Mouse (Mus musculus) forebrain, embryonic 14.5 days (tissue): Measurements from ENCODE around the gene Ptprs. TPM values are rescaled to one million over a fixed set of nuclear protein-coding genes. Genes with fewer than 3 reads are reported as not detected.

Experiments used
- ATAC-seq: fragments of 200-750 bp; cut with Nextera tagmentation; 2 replicates; pipeline ENCODE4 v1.8.0; 2017; ENCODE audit warnings: mild to moderate bottlenecking, moderate library complexity
- DNase-seq: peaks from one replicate; pipeline ENCODE4 v3.0.0-alpha.2; 2015; ENCODE audit warnings: low spot score
- H3K27ac ChIP-seq: fragments of 300-500 bp; sonication (generic); 2 replicates; pipeline ENCODE4 v1.5.1; 2014; ENCODE audit warnings: low read depth, mild to moderate bottlenecking, control low read depth, low read length, moderate library complexity
- H3K27me3 ChIP-seq: fragments of 300-500 bp; sonication (generic); replicated peaks from 2 replicates; pipeline ENCODE4 v1.6.1; 2014; ENCODE audit warnings: low read length, control low read depth, mixed read lengths; ENCODE audit not compliant: control insufficient read depth, insufficient read depth
- H3K36me3 ChIP-seq: fragments of 300-500 bp; sonication (generic); 2 replicates; pipeline ENCODE4 v1.6.1; 2014; ENCODE audit warnings: low read length, control low read depth; ENCODE audit not compliant: control insufficient read depth, insufficient read depth
- H3K4me1 ChIP-seq: fragments of 300-500 bp; sonication (generic); 2 replicates; pipeline ENCODE4 v1.6.1; 2014; ENCODE audit warnings: antibody characterized with exemption, low read length, control low read depth; ENCODE audit not compliant: control insufficient read depth, insufficient read depth
- H3K4me2 ChIP-seq: fragments of 300-500 bp; sonication (generic); 2 replicates; pipeline ENCODE4 v1.6.1; 2014; ENCODE audit warnings: mild to moderate bottlenecking, control low read depth, low read length
- H3K4me3 ChIP-seq: fragments of 300-500 bp; sonication (generic); 2 replicates; pipeline ENCODE4 v1.5.1; 2014; ENCODE audit warnings: low read depth, low read length, control low read depth
- H3K9ac ChIP-seq: fragments of 300-500 bp; sonication (generic); 2 replicates; pipeline ENCODE4 v1.6.1; 2014; ENCODE audit warnings: mild to moderate bottlenecking, low read length, control low read depth, moderate library complexity
- H3K9me3 ChIP-seq: fragments of 300-500 bp; sonication (generic); replicated peaks from 2 replicates; pipeline ENCODE4 v1.6.1; 2016; ENCODE audit warnings: low read length, control low read depth, mixed read lengths; ENCODE audit not compliant: control insufficient read depth
- WGBS: fragments of 180-500 bp; shearing (Covaris S2); extraction: QIAGEN DNeasy Blood & Tissue Kit; methylation state at CpG from one replicate; pipeline ENCODE4 v1.1.7; 2014; 5-methylcytosine and 5-hydroxymethylcytosine counted together
- polyA plus RNA-seq: library from polyadenylated mRNA; unstranded; fragments of >200 nt; fragmentation: Nextera tagmentation; extraction: Ambion mirVana; gene quantifications from 2 replicates; pipeline ENCODE4 v1.2.1, GENCODE M21; 2014

Gene Ptprs
- polyA plus RNA-seq: 248 and 319 TPM in 2 replicates

GRCm38 (mm10) chr17:56476402-56476752 is at the start of gene Ptprs:
TSS of gene Ptprs (minus strand) at chr17:56476483.
- peak within 1 kb of the TSS; percentile 95 for H3K4me3 ChIP-seq
- DNase-seq (peak; percentile 99), ATAC-seq (peak; percentile 86)
- 0 out of 2 replicates have a peak, but pooled peaks cover 3% of the 10 kb centered on the region for H3K9me3 ChIP-seq
- H3K9ac ChIP-seq: peak within 1 kb of the TSS; percentile 100
- peaks cover 26% of the 10 kb centered on the region for H3K4me1 ChIP-seq
- peak within 1 kb of the TSS; percentile 99 for H3K4me2 ChIP-seq
- H3K27me3 ChIP-seq: no peaks in the 10 kb centered on the region
- H3K27ac ChIP-seq: peak within 1 kb of the TSS; percentile 99
- under 1% methylated on average over 27 of the region's 27 CpGs for WGBS
- H3K36me3 ChIP-seq: no peaks in the 10 kb centered on the region

GRCm38 (mm10) chr17:56524943-56525342 is 48.7 kb upstream of the Ptprs start:
- H3K9me3 ChIP-seq: no peaks in the 10 kb centered on the region
- no peaks in the 10 kb centered on the region for H3K4me1 ChIP-seq
- H3K27ac ChIP-seq: no peak overlapping the region
- ATAC-seq (no peak), DNase-seq (no peak)
- H3K4me3 ChIP-seq: no peak overlapping the region
- 88% methylated on average over 4 of the region's 4 CpGs for WGBS
- H3K36me3 ChIP-seq: no peaks in the 10 kb centered on the region
- no peaks in the 10 kb centered on the region for H3K27me3 ChIP-seq
- no peak overlapping the region for H3K4me2 ChIP-seq
- no peak overlapping the region for H3K9ac ChIP-seq

GRCm38 (mm10) chr17:56522744-56523143 is 46.5 kb upstream of the Ptprs start:
- Histone ChIP-seq H3K27ac (no peak overlapping the region), H3K36me3 (no peaks in the 10 kb centered on the region), H3K27me3 (no peaks in the 10 kb centered on the region), H3K9ac (no peak overlapping the region), H3K4me3 (no peak overlapping the region), H3K9me3 (no peaks in the 10 kb centered on the region), H3K4me1 (no peaks in the 10 kb centered on the region), H3K4me2 (no peak overlapping the region)
- WGBS: 68% methylated on average over 1 of the region's 1 CpGs
- no peak for DNase-seq
- no peak for ATAC-seq

GRCm38 (mm10) chr17:56515690-56516410 is 39.6 kb upstream of the Ptprs start:
- H3K36me3 ChIP-seq: no peaks in the 10 kb centered on the region
- H3K9me3 ChIP-seq: no peaks in the 10 kb centered on the region
- ATAC-seq (peak; percentile 88), DNase-seq (peak; percentile 83)
- peak overlapping the region; percentile 94 for H3K27ac ChIP-seq
- H3K9ac ChIP-seq: peak overlapping the region; percentile 50
- peaks cover 24% of the 10 kb centered on the region for H3K4me1 ChIP-seq
- H3K4me3 ChIP-seq: no peak overlapping the region
- peak overlapping the region; percentile 24 for H3K4me2 ChIP-seq
- H3K27me3 ChIP-seq: 0 out of 2 replicates have a peak, but pooled peaks cover 7% of the 10 kb centered on the region
- 5% methylated on average over 13 of the region's 13 CpGs for WGBS

GRCm38 (mm10) chr17:56514916-56515315 is 38.6 kb upstream of the Ptprs start:
- Histone ChIP-seq H3K27ac (peak overlapping the region; percentile 94), H3K4me2 (no peak overlapping the region)
- DNase-seq: peak; percentile 23

GRCm38 (mm10) chr17:56514330-56514729 is 38.0 kb upstream of the Ptprs start:
- Histone ChIP-seq H3K27ac (peak overlapping the region; percentile 21; the same call in 1 of the 2 replicates), H3K4me1 (peaks cover 34% of the 10 kb centered on the region), H3K36me3 (no peaks in the 10 kb centered on the region), H3K4me3 (no peak overlapping the region), H3K27me3 (0 out of 2 replicates have a peak, but pooled peaks cover 7% of the 10 kb centered on the region), H3K4me2 (no peak overlapping the region), H3K9me3 (no peaks in the 10 kb centered on the region), H3K9ac (no peak overlapping the region)
- DNase-seq (no peak), ATAC-seq (no peak)

More at GRCm38 (mm10) chr17:56514916-56515315, 38.6 kb upstream of the Ptprs start:
- no peak overlapping the region for H3K9ac ChIP-seq
- H3K9me3 ChIP-seq: no peaks in the 10 kb centered on the region
- WGBS: 31% methylated on average over 12 of the region's 12 CpGs
- peaks cover 34% of the 10 kb centered on the region for H3K4me1 ChIP-seq
- H3K27me3 ChIP-seq: 0 out of 2 replicates have a peak, but pooled peaks cover 7% of the 10 kb centered on the region
- no peak overlapping the region for H3K4me3 ChIP-seq
- H3K36me3 ChIP-seq: no peaks in the 10 kb centered on the region
- ATAC-seq: no peak

GRCm38 (mm10) chr17:56512310-56512709 is 36.0 kb upstream of the Ptprs start, which contains the start of gene Znrf4:
TSS of gene Znrf4 (minus strand) at chr17:56512431.
- peak within 1 kb of the TSS; percentile 45 for H3K4me2 ChIP-seq
- no peak for DNase-seq
- no peaks in the 10 kb centered on the region for H3K36me3 ChIP-seq
- H3K4me1 ChIP-seq: peaks cover 47% of the 10 kb centered on the region
- H3K27me3 ChIP-seq: 0 out of 2 replicates have a peak, but pooled peaks cover 7% of the 10 kb centered on the region
- no peaks in the 10 kb centered on the region for H3K9me3 ChIP-seq
- WGBS: 71% methylated on average over 22 of the region's 22 CpGs
- H3K27ac ChIP-seq: peak within 1 kb of the TSS; percentile 95; the same call in 1 of the 2 replicates
- ATAC-seq: no peak
- H3K9ac ChIP-seq: peak within 1 kb of the TSS; percentile 43; the same call in 1 of the 2 replicates
- H3K4me3 ChIP-seq: peak within 1 kb of the TSS; percentile 21

GRCm38 (mm10) chr17:56511707-56512090 is 35.4 kb upstream of the Ptprs start:
- Histone ChIP-seq H3K27ac (no peak overlapping the region), H3K4me1 (peaks cover 52% of the 10 kb centered on the region), H3K4me3 (peak overlapping the region; percentile 21), H3K36me3 (no peaks in the 10 kb centered on the region), H3K9ac (peak overlapping the region; percentile 43; the same call in 1 of the 2 replicates), H3K4me2 (peak overlapping the region; percentile 45), H3K27me3 (0 out of 2 replicates have a peak, but pooled peaks cover 7% of the 10 kb centered on the region), H3K9me3 (no peaks in the 10 kb centered on the region)
- ATAC-seq (no peak), DNase-seq (no peak)
- WGBS: 32% methylated on average over 29 of the region's 29 CpGs
